Mouse (Mus musculus) limb, embryonic 10.5 days (tissue): ENCODE measurements around the gene Tmem139. TPM values are rescaled to one million over a fixed set of nuclear protein-coding genes. Genes with fewer than 3 reads are reported as not detected.

Experiments
- DNase-seq: peaks from one replicate; pipeline ENCODE4 v3.0.0-alpha.2; 2017; ENCODE audit warnings: low spot score
- H3K27ac ChIP-seq: fragments of 300-500 bp; sonication (generic); 2 replicates; pipeline ENCODE4 v1.5.1; 2016; ENCODE audit warnings: mild to moderate bottlenecking
- H3K27me3 ChIP-seq: fragments of 300-500 bp; sonication (generic); 2 replicates; pipeline ENCODE4 v1.6.1; 2016; ENCODE audit warnings: low read depth, mild to moderate bottlenecking; ENCODE audit not compliant: poor library complexity, severe bottlenecking
- H3K36me3 ChIP-seq: fragments of 300-500 bp; sonication (generic); 2 replicates; pipeline ENCODE4 v1.6.1; 2016; ENCODE audit warnings: mild to moderate bottlenecking, moderate library complexity
- H3K4me1 ChIP-seq: fragments of 300-500 bp; sonication (generic); 2 replicates; pipeline ENCODE4 v1.6.1; 2016
- H3K4me3 ChIP-seq: fragments of 300-500 bp; sonication (generic); 2 replicates; pipeline ENCODE4 v1.5.1; 2016; ENCODE audit warnings: mild to moderate bottlenecking, moderate library complexity
- H3K9me3 ChIP-seq: fragments of 300-500 bp; sonication (generic); replicated peaks from 2 replicates; pipeline ENCODE4 v1.6.1; 2016; ENCODE audit warnings: mild to moderate bottlenecking
- WGBS: fragments of 180-500 bp; shearing (Covaris S2); methylation state at CpG from one replicate; pipeline ENCODE4 v1.1.7; 2016; 5-methylcytosine and 5-hydroxymethylcytosine counted together
- polyA plus RNA-seq: library from polyadenylated mRNA; unstranded; fragments of >200 nt; fragmentation: Nextera tagmentation; extraction: Ambion mirVana; gene quantifications from 2 replicates; pipeline ENCODE4 v1.2.1, GENCODE M21; 2016

Gene Tmem139
- polyA plus RNA-seq, 1 experiment from 2014 or later = 1.2 TPM

DNA sequence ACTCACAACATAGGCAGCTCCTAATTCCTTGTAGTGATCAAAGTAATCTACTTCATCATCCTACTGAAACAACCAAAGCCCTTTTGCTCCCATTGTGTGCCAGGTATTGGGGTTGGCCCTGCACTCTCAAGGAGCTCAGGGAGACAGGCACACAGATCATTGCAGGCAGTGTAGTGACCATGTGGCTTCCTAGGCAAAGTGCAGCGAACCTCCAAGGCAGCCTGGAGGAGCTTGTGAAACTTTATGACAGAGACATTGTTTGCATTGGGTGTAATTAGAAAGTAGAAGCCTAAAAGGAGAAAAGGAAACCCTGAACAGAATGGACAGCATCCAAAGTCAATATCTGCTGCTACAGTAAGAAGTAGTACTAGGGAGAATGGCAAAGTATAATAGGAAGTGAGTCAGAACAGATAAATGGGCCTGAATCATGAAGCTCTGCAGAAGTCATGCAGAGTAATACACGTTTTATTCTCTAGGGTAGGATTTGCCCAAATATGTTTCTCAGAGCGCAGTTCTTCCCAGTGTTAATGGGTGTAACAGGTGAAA lies 33.9 kb downstream of the Tmem139 start:
- H3K4me1 ChIP-seq = no peaks in the 10 kb centered on the region
- peaks cover 52% of the 10 kb centered on the region for H3K36me3 ChIP-seq
- H3K27me3 ChIP-seq = no peaks in the 10 kb centered on the region
- H3K27ac ChIP-seq = no peak overlapping the region
- no peak overlapping the region for H3K4me3 ChIP-seq
- no peaks in the 10 kb centered on the region for H3K9me3 ChIP-seq
- WGBS = 76% methylated on average over 3 of the region's 3 CpGs
- no peak for DNase-seq

DNA sequence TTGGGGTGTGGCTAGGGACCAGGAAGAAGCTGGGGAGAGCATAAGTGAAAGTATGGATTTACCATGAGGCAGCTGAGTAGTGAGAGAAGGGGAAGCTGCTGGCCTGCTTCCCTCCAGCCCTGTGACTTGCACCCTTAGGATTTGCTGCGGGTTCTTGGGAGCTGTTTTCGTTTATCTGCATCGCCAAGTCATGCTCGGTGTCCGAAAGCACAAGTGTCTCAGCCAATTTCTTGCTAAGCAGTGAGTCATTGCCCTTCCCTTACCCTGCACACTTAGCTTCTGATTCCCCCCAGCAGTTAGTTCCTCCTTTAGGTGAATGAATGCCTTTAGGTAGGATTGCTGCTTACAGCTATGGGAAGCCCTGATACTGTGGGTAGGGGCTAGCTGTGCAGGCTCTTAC lies 37.6 kb downstream of the Tmem139 start:
- Histone ChIP-seq H3K27ac (no peak overlapping the region), H3K4me1 (no peaks in the 10 kb centered on the region), H3K36me3 (peaks cover 28% of the 10 kb centered on the region), H3K9me3 (no peaks in the 10 kb centered on the region), H3K4me3 (no peak overlapping the region), H3K27me3 (no peaks in the 10 kb centered on the region)
- no peak for DNase-seq
- 93% methylated on average over 5 of the region's 5 CpGs for WGBS

DNA sequence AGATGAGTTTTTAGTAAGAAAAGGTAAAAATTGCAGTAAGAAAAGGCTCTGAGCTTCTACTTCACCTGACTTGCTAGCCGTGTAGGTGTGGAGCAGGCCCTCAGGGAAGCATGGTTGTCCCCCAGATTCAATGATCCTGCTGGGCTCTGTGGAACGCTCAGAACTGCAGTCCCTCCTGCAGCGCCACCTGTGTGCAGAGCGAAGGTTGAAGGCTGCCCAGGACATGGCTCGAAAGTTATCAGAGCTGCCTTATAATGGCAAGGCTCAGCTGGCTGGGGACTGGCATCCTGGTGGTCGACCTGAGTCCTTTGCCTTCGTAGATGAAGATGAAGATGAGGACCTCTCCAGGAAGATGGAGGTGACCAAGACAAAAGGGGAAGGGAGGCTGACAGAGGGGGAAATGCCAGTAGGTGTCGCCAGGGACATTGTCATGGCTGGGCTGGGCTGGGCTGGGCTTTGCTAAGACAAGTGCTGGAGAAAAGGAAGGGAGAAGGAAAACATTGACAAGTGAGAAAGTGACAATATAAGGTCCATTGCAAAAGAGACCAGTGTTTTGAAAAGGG lies 48.1 kb downstream of the Tmem139 start:
- H3K4me1 ChIP-seq = no peaks in the 10 kb centered on the region
- no peaks in the 10 kb centered on the region for H3K9me3 ChIP-seq
- peaks cover 60% of the 10 kb centered on the region for H3K36me3 ChIP-seq
- no peaks in the 10 kb centered on the region for H3K27me3 ChIP-seq
- H3K27ac ChIP-seq = no peak overlapping the region
- 49% methylated on average over 8 of the region's 8 CpGs for WGBS
- no peak for DNase-seq
- H3K4me3 ChIP-seq = no peak overlapping the region

- Histone ChIP-seq H3K9me3 (no peaks in the 10 kb centered on the region), H3K4me1 (no peaks in the 10 kb centered on the region), H3K36me3 (peaks cover 60% of the 10 kb centered on the region), H3K27ac (no peak overlapping the region), H3K4me3 (no peak overlapping the region), H3K27me3 (no peaks in the 10 kb centered on the region)
- DNase-seq = no peak
- 88% methylated on average over 2 of the region's 2 CpGs for WGBS
Observed at GRCm38 (mm10) chr6:42310427-42311053, 48.8 kb downstream of the Tmem139 start.

Other genes starting within 250 kb of the Tmem139 start
- gene Sva, start 223.6 kb upstream of the Tmem139 start, polyA plus RNA-seq = not detected in 2 replicates
- gene Tas2r139, start 121.0 kb upstream of the Tmem139 start, polyA plus RNA-seq = not detected in 2 replicates
- gene Tas2r144, start 46.6 kb upstream of the Tmem139 start, polyA plus RNA-seq = not detected in 2 replicates
- gene Gstk1, start 16.0 kb upstream of the Tmem139 start, polyA plus RNA-seq = 12.3 and 19.5 TPM in 2 replicates
- 77.0 and 91.8 TPM in 2 replicates for gene Casp2, start 3.0 kb downstream of the Tmem139 start, polyA plus RNA-seq
- gene Clcn1, start 24.7 kb downstream of the Tmem139 start, polyA plus RNA-seq = 0.59 and 0.64 TPM in 2 replicates
- gene Fam131b, start 62.7 kb downstream of the Tmem139 start, polyA plus RNA-seq = 0.44 and 0.65 TPM in 2 replicates
- gene Zyx, start 87.7 kb downstream of the Tmem139 start, polyA plus RNA-seq = 115 and 126 TPM in 2 replicates
- gene Epha1, start 111.3 kb downstream of the Tmem139 start, polyA plus RNA-seq = 7.2 and 7.7 TPM in 2 replicates
- not detected in 2 replicates for gene Tas2r143, start 138.3 kb downstream of the Tmem139 start, polyA plus RNA-seq
- not detected in 2 replicates for gene Tas2r135, start 143.5 kb downstream of the Tmem139 start, polyA plus RNA-seq
- gene Tas2r126, start 172.6 kb downstream of the Tmem139 start, polyA plus RNA-seq = not detected in 2 replicates
- gene Olfr458, start 203.2 kb downstream of the Tmem139 start, polyA plus RNA-seq = not detected in 2 replicates
- gene Olfr457, start 214.4 kb downstream of the Tmem139 start, polyA plus RNA-seq = 0.04 TPM in 1 of 2 replicates, not detected in the other
- 0.18 TPM in 1 of 2 replicates, not detected in the other for gene Olfr456, start 225.2 kb downstream of the Tmem139 start, polyA plus RNA-seq